Mouse (Mus musculus): ENCODE data around the gene Soat2.
A peak's percentile ranks its signal among the peaks of the same experiment; 100 is the strongest.

Gene Soat2

GRCm38 (mm10) chr15:102113674-102114073 lies 36.7 kb upstream of the Soat2 start:
- DNase-seq (ENCODE audit: low read depth, low spot score), result no peak

DNA sequence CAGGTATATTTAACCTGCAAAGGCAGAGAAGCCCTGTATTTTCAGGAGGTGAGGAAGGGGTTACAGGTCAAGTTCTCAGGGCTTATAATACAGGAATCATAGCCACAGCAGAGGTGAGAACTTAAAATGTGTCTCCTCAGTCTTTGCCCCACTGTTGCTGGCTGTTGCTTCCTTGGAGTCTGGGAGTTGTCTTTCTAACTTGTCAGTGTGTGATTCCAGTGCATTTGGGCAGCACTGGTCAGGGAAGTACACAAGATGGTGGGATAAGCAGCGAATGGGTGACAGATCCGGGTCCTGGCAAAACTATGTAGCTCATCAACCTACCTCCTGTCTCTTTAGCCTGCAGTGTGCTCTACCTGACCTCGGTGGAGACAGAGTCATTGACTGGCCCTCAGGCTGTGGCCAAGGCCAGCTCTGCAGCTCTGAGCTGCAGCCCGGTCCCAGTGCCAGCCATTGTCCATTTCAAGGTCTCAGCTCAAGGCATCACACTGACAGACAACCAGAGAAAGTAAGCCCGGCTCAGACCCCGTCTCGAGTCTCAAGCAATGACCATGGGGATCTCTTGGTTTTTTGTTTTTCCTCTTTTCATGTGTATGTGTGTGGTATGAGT lies 35.6 kb upstream of the Soat2 start:
- no peak for DNase-seq (ENCODE audit: low read depth, low spot score)

- DNase-seq (ENCODE audit: low read depth, low spot score), result no peak
These were observed 34.5 kb upstream of the Soat2 start for GRCm38 (mm10) chr15:102115731-102116231.

DNA sequence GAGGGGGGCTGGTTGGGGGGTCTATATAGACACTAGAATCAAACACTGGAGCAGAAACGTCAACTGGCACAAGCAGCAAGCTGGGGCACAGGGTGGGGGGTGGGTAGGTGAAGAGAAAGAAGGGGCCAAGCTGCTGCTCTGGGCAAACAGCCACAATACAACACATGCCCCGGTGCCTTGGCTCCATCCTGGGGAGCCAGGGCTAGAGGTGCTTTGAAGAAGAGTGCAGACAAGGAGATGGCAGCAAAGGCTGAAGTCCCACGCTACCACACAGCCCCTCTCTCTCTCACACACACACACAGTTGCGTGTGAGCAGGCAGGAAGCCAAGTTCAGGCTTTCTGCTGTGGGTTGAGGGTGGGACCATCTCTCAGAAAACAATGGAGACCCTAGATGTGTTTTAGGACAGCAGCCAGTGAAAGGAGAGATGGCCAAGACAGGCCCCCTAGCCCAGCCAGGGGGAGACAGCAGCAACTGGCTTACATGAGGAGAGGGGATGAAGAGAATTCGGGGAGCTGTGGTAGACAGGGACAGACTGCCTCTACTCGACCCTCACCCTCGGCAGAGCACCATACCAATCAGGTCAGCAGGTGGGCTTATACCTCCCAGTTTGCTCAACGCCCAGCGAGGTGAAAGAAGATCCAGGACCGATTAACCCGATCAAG lies 33.4 kb upstream of the Soat2 start:
- no peak for DNase-seq (ENCODE audit: low read depth, low spot score)

DNA sequence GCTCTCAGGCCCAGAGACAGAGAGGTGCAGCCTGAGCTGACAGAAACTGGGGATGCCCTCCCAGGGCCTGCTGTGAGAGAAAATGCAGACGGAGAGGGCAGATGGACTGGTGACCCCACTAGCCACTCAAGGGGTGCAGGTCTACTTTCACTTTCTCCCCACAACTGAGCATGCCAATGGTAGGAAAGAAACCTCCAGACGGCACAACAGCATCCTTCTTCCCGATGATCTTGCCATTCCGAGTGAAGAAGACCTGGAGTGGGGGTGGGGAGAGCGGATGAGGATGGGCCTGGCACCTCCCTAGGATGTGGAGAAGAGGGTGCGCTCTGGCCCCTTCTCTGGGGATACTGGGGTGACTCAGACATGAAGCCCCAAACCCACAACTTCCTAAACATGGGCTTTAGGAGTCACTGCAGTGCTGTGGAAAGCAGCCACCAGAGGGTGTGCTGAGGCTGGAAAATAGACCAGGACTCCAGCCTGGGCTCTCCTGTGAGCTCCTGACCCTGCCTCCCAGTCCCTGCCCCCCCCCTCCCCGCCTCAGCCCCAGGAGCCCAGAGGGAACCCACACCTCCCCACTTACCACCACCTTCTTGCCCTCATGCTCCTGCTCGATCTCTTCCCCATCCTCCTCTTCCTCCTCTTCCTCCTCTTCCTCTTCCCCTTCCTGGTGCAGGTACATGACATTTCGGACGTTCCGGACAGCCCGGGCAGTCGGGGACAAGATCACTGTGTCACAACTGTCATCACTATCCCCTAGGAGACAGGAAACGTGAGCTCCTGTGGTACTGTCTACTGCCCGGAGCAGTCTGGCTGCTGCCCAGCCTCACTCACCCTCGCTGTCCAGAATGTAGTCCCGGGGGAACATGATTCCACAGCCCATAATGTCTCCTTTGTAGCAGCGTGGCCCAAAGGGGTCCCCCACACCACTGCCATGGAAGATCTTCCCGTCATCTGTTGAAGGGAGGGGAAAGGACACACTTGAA lies 32.6 kb upstream of the Soat2 start:
- DNase-seq (ENCODE audit: low read depth, low spot score), result no peak

GRCm38 (mm10) chr15:102118591-102118990 lies 31.7 kb upstream of the Soat2 start:
- no peak for DNase-seq (ENCODE audit: low read depth, low spot score)

DNA sequence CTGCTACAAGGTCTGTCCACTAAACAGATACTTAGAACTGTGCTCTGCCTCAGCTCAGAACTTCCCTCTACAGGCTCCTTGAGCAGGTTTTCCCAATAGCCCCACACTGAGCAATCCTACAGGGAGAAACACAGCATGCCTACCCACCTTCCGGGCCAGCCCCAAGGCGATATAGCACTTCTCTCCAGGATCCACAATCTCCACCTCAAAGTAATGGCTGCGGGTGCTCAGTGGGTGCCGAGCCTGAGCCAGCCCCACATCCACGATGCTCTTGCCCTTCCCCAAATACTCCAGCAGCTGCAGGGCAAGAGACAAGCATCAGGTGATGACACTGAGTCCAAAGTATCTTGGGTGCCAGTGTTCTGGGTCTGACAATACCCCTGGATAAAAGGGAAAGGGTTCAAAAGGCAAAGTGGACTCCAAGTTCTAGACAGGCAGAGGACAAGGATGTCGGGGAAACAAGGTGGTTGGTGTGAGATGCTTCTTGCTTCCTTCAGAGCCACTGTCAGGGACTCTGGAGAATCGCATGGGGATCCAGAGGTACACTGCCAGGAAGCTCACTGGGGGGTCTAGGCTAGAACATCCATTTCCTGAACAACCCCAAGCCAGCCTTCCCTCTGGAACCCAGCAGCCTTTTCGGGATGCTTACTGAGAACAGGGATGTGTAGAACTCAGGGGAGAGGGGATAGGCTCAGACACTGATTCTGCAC lies 31.1 kb upstream of the Soat2 start:
- no peak for DNase-seq (ENCODE audit: low read depth, low spot score)

DNA sequence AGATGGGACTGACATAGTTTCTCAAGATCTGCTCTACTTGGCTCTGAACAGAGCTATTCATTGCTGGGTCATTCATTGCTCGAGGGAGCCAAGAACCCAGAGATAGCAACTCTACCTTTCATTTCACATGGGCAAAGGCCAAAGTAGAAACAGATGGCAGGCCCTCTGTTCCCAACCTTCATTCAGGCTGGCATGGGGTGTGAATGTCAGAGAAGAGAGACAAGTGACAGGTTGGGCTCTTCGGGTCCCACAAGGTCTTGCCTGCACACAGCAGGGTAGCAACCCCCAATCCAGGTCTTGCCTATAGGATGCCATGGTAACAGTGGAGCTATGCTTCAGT lies 30.5 kb upstream of the Soat2 start:
- no peak for DNase-seq (ENCODE audit: low read depth, low spot score)

DNA sequence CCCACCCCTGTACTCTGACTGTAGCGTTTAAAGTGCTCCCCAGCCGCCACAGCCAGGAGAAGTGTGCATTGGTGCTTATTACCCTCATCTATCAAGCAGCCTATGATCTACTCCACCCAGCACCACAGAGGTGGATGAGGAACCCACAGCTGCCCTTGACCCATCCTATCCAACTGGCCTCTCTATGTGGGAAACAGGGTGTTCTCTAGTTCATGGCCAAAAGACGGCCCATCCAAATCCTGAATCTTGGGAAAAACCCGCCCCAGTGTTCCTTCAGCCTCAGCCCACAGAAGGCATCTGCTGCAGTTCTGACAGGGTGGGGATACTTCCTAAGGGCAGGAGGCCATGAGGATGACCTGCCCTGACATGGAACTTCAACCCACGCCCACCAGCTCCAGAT lies 29.8 kb upstream of the Soat2 start:
- no peak for DNase-seq (ENCODE audit: low read depth, low spot score)

GRCm38 (mm10) chr15:102126303-102126702 lies 24.0 kb upstream of the Soat2 start:
- DNase-seq (ENCODE audit: low read depth, low spot score), result no peak

DNA sequence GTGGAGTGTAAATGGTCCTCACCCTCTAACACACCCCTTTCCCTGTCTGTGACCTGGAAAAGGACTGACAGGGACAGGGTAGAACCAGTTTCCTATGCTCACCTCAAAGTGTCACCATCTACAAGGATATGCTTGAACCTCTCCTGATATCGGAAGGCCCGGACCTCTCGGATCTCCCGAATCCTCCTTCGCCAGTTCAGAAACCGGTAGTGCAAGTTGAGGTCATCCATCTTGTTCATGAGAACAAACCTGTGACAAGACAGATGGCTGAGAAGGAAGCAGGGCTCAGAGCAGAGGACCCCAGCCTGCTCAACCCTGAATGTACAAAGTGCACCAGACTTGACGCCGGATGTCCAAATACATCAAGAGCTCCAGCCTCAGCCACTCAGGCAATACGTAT lies 17.0 kb upstream of the Soat2 start:
- no peak for DNase-seq (ENCODE audit: low read depth, low spot score)

DNA sequence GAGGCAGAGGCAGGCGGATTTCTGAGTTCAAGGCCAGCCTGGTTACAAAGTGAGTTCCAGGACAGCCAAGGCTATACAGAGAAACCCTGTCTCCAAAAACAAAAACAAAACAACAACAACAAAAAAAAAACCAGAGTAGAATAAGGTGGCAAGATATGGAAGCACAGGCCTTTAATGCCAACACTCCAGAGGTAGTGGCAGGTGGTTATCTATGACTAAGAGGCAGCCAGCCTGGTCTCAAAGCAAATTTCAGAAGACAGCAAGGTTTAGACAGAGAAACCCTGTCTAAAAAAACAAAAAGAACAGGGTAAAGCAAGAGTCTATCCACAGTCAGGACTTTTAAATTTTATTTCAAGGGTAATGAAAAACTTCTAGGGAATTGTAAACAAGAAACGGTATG lies 15.6 kb upstream of the Soat2 start:
- DNase-seq (ENCODE audit: low read depth, low spot score), result no peak

GRCm38 (mm10) chr15:102135522-102136128 lies 14.7 kb upstream of the Soat2 start:
- DNase-seq (ENCODE audit: low read depth, low spot score), result no peak

DNA sequence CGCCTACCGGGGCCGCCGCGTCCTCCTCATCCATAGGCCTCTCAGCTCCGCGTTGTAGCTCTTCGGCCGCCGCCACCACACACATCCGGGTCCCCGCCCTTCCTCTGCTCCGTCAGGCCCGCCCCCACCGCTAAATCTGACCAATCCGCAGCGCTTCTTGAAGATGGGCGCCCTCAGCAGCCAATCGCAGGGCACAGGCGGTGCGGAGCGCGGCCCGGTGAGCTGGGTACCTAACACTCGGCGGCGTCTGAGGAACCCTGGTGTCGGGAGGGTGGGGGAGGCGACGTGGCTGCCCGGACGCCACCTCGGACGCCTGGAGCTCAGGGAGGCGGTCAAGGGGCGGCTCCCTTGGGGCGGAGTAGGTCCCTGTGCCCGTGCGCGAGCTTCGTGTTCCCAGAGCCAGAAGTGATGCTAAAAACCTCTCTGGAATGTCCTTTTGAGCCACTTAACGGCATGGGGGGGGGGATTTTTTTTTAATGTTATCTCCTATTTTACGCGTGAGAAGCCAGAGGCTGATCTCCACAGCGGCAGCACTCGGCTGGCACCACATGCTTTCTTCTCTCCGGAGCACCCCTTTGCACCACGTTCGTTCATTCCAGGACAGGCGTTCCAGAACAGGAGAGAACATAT lies 14.1 kb upstream of the Soat2 start, which contains the start of gene Spryd3:
TSS of gene Spryd3 (minus strand) at position 106 of the 630 bp plus-strand sequence.
- peak; percentile 98 for DNase-seq (ENCODE audit: low read depth, low spot score)

DNA sequence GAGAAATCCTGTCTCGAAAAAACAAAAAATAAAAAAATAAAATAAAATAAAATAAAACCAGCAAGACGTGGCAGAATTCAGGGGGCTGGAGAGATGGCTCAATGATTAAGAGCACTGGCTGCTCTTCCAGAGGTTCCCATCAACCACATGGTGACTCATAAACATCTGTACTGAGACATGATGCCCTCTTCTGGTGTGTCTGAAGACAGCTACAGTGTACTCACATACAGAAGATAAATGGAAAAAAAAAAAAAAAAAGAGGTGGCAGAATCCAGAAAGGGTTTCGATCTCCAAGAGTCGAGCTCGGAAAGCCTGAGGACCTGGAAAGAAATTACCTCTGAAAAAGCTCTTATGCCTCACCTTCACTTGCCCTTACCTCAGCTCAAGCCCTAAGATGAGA lies 9.2 kb upstream of the Soat2 start:
- DNase-seq (ENCODE audit: low read depth, low spot score), result no peak

DNA sequence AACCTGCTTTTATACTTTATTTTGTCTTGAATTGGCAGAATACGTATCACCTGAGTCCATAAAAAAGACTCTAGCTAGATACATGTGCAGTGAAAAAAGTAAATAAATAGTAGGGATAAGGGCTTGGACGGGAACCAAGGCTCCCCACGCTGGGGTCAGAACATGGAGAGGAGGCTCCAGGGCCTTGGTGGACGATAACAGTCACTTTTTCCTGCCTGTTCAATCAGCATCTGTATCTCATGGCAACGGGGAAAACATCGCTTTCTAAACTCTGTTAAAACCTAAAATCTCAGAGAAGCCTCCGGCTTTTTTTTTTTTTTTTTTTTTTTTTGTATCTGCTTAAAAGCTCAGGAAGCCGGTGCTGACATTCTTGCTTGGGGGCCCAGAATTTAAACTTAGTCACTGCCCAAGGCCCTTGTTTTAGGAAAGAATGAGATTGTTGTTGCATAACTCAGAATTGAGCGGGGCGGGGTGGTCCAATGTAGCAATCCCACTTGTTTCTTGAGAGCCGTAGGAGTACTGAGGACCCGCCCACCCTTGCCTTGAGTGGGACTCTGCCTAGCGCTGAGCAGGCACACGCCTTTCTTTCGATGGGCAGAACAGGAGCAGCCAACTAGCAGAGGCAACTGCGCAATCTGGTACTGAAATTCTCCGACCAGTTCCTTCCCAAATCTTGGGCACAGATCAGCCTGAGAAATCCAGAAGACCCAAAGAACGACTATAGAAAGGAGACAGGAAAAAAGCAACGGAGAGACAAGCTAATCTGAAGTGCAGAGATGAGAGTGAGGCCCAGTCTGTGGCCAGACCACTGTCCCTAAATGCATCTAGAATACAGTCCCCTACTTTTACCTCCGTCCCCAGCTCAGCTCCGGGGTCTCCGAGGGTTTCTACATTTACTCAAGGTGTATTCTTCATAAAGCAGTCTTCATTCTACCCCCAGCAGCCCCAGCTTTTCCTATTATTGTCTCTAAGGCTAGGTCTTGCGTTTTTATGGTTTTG lies 7.1 kb upstream of the Soat2 start:
- peak; percentile 60 for DNase-seq (ENCODE audit: low read depth, low spot score)

DNA sequence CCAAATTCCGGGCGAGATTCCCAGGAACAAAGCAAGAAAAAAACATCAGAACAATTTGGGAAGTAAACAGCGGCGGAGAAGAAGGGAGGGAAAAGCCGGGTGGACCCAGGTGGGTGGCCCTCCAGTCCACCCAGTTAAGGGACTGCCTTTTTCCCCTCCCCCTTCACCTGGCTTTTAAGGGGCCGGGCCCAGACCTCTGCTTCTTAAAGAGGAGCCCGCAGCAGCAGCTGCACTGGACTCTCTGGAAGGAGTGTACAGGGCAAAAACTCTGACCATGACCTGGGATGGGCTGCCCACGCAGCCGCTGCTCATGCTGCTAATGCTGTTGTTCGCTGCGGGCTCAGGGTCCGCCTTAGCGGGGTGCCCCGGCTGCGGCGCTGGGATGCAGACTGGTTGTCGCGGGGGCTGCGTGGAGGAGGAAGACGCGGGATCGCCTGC lies 6.0 kb upstream of the Soat2 start, which contains the start of gene Igfbp6:
TSS of gene Igfbp6 (plus strand) at position 89 of the 438 bp plus-strand sequence.
- no peak for DNase-seq (ENCODE audit: low read depth, low spot score)

GRCm38 (mm10) chr15:102144726-102145125 lies 5.6 kb upstream of the Soat2 start:
- no peak for DNase-seq (ENCODE audit: low read depth, low spot score)

DNA sequence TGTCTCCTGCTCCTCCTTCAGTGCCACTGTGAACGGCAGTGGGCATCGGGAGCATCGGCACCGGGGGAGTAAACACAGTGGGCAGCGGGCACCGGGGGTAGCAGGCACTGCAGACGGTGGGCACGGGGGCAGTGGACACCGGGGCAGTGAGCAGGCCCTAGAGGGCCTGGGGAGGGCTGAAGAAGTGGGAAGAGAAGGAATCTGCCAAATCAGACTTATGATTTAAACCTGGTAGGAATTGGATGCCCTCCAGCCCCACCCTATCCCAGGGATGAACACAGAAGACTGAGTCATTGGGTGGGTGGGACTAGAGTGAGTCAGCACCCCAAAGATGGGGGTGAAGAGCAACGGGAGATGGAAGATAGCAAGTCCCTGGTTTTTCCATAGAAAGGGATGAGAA lies 5.0 kb upstream of the Soat2 start:
- no peak for DNase-seq (ENCODE audit: low read depth, low spot score)

All from ZHBTc4 (cell line).